Mouse (Mus musculus) T-helper 2 cell (primary cell): ENCODE data around the gene Insl3.
"Not testable (repeated sequence)": the region's sequence is repeated elsewhere in the genome, so short reads cannot be mapped to it uniquely, and the experiment has no call there.

Experiments used
- in situ Hi-C: fragments of 300-600 bp; cut with MboI, MseI; formaldehyde crosslinking; loops from one replicate; pipeline ENCODE4 v1.15.1; 2025; ENCODE audit warnings: high pct_unique_total_duplicates

Gene Insl3

DNA sequence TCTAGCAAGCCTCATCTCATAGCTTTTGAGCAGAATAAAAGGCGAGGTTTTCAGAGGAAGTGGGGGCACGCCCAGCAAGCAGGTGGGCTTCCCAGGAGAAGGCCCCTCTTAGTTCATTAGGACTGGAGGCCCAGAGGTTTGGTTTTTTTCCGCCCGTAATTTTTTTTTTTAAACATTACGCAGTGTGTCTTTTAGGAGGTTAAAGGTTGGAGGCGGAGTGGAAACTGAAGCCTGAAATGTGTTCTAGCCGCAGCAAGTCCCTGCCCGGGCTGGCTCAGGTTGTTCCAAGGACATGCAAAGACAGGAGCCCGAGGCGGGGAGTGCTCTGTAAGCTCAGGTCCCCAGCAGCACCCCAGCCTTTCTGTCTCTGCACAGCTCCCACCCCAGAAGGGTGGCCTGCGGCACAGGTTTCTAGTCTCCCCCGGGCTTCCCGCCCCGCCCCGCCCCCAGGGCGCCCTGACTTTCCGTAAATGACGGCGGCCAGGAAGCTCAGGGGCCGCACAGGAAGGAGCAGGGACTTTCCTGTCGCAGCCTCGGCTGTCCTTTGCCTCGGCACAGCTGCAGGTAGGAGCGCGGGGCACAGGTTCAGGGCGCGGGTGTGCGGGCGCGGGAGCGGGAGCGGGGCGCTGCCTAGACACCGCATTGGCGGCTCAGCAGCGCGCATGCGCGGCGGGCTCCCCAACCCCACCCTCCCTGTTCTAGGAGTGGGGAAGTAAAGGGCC is 12.8 kb upstream of the Insl3 start, which contains the start of gene Jak3:
Gene Jak3, plus strand, starts transcription at position 277 of the 722 bp plus-strand sequence.
- in situ Hi-C loops, result no loop called here

DNA sequence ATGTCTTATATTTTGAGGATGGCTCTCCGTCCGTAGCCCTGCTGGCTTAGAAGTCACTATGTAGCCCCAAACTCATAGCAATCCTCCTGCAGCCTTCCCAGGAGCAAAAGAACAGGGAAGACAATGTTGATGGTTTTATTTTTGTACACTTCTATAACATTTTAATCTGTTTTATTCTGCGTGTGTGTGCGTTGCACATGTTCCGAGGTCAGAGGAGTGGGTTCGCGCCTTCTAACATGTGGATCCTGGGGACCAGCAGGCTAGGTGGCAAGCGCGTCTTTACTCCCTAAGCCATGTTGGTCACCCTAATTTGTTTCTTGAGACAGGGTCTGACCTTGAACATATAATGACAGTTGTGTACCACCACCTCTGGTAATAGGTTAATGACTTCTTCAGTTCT is 12.2 kb upstream of the Insl3 start:
- in situ Hi-C loops, result no loop called here

DNA sequence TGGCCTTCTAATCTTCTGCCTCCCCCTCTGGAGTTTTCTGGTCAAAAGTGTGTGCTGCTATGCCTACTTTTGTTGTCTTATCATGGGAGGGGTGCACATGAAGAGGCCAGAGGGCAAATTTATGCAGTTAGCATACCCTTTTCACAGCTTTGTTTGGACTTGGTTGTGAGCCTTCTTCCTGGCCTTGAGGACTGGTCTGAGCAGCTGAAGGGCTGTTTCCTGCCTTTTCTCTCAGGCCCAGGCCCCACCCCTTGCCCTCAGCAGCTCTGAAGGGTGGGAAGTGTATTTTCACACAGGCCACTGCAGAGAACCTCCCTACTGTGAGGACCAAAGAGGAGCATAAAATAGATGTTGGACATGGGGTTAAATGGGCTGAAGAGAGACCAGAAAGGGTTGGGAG is 11.5 kb upstream of the Insl3 start:
- in situ Hi-C loops, result no loop called here

DNA sequence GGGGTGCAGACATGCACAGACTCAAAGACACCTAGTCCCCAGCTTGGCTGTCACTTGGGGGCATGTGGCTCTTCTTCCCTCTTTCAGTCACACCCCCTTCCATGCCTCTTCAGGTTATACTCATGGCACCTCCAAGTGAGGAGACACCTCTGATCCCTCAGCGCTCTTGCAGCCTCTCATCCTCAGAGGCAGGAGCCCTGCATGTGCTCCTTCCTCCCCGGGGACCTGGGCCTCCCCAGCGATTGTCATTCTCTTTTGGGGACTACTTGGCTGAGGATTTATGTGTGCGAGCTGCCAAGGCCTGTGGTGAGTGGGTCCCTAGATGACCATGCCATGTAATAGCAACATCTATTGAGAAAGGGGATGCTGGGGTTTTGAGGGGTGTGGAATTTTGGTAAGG is 10.8 kb upstream of the Insl3 start:
- in situ Hi-C loops, result no loop called here

DNA sequence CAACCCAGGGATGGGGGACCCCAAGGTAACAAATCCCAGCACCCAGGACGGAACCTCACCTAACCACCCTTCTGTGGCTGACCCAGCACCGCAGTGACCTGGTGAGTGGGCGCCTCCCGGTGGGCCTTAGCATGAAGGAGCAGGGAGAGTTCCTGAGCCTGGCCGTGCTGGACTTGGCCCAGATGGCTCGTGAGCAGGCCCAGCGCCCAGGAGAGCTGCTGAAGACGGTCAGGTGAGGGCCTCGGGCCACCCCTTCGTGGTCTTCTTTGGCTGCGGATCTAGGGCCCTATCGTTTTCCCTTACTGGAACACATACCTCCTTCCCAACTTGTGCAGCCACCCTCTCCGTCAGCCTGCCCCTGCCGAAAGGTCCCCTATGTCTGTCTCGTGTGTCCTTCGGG is 9.9 kb upstream of the Insl3 start:
- in situ Hi-C loops, result no loop called here

DNA sequence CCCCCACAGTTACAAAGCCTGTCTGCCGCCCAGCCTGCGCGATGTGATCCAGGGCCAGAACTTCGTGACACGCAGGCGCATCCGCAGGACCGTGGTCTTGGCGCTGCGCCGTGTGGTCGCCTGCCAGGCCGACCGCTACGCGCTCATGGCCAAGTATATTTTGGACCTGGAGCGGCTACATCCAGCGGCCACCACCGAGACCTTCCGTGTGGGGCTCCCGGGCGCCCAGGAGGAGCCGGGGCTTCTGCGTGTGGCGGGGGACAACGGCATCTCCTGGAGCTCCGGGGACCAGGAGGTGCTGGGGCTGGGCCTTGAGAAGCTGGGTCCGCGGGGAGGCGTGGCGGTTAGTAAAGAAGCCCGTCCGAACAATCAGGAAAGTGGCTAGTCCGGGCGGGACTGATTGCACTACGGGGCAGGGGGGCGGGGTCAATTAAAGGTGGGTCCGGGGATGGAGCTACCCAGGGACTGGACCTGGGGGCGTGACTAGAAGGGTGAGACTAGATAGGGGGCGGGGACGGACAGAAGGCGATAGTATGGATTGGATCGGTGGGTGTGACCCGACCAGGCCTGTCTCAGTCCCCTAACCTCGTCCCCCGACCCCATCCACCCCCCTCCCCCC is 9.4 kb upstream of the Insl3 start:
- in situ Hi-C loops, result no loop called here

DNA sequence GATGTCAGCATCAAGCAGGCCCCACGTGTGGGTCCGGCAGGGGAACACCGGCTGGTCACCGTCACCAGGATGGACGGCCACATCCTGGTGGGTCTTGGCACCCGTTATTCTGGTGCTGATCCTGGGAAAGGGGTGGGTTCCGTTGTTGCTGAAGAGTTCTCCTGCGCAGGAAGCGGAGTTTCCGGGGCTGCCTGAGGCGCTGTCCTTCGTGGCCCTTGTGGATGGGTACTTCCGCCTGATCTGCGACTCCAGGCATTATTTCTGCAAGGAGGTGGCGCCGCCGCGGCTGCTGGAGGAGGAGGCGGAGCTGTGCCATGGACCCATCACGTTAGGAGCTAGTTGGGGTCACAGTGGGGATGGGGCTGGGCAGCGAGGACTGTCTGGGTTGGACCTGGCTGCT is 8.5 kb upstream of the Insl3 start:
- in situ Hi-C loops, result no loop called here

DNA sequence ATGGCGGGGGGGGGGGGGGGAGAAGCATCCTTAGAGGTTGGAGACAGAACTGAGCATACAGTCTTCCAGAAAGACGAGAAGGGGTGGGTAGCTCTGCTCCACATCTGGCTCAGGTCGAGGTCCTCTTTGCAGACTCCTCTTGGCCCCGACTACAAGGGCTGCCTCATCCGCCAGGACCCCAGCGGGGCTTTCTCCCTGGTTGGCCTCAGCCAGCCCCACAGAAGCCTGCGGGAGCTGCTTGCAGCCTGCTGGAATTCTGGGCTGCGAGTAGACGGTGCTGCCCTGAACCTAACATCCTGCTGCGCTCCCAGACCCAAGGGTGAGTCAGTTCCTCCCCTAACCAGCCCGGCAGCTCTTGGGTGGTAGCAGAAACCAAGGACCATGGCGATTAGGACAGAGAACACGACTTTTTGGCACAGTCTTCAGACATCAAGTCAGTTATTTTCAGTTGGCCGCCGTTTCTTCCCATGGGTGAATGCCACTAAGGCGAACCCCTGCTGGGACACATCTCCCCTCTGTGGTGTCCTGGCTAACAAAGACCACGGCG is 7.6 kb upstream of the Insl3 start:
- in situ Hi-C loops, result no loop called here

DNA sequence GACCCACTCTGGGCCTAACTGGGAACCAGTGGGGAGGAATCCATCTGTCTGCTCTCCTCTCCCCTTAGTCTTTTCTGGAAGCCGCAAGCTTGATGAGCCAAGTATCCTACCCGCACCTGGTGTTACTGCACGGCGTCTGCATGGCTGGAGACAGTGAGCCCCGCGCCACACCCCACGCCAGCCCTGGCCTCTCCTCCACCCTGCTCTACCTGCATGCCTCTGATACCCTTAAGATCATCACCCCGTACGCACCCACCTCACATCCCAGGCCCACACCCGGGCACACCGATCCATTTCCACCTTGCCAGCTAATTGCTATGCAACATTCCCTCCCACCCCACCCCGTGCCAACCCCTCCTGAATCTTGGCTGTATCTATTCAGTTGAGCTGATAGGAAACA is 6.2 kb upstream of the Insl3 start:
- in situ Hi-C loops, result no loop called here

DNA sequence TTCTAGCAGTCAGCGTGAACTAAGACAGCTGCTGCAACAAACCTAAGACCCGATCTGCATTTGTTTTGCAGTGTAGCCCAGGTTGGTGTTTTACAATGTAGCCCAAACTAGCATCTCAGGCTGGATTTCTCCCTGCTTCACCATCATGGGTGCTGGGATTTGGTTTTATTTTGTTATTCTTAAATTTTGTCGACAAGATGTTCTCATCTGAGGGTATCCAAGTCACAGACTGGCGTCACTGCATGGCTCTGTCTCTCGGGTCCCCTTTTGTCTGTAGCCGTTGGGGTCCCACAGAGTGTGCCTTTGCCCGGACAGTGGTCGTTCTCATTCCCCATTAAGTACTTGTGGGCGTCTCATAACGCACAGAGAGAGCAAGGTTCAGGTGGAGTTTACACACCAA is 4.3 kb upstream of the Insl3 start:
- in situ Hi-C loops, result no loop called here

DNA sequence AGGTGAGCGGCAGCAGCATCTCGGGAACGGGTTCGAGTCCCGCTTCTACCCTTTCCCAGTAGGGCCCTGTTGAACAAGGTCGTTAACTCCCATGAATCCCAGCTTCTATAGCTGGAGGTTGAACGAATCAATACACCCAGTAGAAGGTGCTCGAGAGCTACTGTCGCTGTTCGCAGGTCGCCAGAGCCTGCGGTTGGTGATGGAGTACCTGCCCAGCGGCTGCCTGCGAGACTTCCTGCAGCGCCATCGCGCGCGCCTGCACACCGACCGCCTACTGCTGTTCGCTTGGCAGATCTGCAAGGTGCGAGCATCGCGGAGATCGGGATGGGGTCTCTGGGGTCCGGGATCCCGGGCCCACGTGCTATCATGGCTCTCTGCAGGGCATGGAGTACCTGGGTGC is 3.4 kb upstream of the Insl3 start:
- in situ Hi-C loops, result no loop called here

DNA sequence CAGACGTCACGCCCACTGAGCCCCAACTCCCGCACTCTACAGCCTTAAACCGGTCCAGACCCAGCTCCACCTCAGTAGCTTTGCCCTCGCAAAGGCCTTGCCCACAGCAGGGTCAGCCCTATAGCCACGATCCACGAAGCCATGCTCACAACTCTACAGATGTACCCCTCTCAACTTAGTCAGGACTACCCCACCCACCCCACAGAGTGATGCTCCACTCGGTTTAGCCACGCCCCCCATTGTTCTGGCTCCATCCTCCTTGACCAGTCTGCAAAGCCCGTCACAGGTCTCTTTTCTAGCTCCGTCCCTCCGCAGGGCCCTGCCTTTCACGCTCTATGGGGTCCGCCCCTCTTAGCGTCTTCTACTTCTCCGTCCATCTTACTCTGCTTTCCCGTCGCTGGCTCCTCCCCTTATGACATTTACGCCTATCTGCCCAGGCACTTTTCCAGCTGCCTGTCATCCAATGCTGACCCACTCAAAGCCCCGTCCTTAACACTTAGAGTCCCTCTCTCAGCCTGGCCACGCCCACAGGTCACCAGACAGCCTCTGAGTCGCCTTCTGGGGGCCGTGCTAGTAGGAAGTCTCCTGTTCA is 2.8 kb upstream of the Insl3 start:
- in situ Hi-C loops, result no loop called here

DNA sequence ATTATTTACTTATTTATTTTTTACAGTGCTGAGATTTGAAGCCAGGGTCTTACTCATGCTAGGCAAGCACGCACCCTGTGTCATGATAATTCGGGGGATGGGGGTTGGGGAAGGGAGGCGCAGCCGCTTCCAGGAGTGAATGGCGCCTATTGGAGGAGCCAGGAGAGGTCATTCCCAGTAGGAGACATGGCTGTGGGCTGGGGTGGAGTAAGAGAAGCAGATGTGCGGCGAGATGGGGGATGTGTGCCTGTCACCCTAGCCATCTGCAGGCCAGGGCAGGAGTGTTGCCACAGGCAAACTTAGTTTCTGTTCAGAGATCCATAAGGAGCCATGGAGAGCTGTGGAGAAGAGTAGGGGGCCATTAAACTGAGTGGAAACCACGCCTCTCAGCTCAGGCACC is 1.4 kb upstream of the Insl3 start:
- in situ Hi-C loops, result no loop called here

DNA sequence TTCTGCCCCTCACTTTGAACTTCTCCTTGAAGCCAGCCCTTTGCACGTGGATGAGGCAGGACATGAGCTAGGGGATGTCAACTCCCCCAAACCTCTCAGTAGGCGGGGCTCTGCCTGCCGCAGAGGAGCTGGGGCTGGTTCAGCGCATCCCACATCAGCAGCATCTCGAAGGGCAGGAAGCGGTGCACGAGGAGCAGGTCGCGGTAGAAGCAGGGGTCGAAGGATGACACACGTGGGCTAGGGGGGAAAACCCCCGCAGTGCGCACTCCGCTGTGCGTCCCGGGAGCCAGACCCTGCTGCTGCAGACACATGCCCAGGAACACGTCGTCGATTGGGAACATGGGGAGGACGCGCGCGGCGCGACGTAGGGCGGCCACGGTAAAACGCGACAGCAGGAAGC is 3.5 kb downstream of the Insl3 start:
- in situ Hi-C loops, result no loop called here

DNA sequence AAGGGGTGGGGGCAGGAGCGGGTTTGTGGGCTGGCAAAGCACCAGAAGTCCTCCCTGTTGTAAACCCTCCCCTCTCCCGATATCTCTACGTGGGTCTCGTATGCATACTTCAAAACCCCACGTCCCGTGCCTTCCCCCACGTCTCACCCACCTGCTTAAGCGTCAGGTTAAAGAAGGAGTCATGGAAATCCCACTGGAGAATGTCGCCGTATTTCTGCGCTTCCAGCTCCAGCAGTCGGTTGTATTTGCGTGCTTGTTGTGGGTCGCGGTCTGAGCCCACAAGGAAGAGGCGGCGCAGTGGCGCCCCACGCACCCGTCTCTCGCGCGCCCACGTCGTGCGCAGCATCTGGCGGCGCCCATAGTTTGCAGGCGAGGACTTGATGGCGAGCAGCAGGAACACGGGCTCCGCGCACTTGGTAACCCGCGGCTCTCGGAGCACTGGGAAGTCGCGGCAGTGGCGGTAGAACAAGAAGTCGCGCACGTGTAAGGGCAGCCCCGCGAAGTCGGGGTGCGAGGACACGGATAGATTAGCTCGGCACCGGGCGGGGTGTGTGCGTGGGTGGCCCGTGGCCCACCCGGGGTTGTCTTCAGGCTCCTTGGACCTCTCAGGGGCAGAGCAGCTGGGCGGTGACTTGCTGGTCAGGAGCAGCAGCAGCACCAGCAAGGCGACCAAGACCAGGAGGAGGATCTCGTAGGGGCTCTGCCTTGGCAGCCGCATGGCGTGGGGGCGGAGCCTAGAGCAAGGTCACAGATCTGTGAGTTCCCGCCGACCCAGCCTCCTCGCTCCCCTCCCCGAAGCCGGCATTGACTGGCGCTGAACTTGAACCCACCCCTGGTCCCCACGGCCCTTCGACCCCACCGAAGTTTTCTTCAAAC is 4.4 kb downstream of the Insl3 start:
- in situ Hi-C loops, result no loop called here

DNA sequence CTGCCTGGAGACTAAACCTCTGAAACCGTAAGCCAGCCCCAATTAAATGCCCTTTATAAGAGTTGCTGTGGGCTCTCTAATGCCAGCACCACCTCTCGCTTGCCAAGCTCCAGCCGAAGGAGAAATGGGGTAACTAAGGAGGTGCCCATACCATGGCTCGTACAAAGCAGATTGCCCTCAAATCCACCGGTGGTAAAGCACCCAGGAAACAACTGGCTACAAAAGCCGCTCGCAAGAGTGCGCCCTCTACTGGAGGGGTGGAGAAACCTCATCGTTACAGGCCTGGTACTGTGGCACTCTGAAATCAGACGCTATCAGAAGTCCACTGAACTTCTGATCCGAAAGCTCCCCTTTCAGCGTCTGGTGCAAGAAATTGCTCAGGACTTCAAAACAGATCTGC is 6.4 kb downstream of the Insl3 start:
- in situ Hi-C loops, result not testable (repeated sequence)

DNA sequence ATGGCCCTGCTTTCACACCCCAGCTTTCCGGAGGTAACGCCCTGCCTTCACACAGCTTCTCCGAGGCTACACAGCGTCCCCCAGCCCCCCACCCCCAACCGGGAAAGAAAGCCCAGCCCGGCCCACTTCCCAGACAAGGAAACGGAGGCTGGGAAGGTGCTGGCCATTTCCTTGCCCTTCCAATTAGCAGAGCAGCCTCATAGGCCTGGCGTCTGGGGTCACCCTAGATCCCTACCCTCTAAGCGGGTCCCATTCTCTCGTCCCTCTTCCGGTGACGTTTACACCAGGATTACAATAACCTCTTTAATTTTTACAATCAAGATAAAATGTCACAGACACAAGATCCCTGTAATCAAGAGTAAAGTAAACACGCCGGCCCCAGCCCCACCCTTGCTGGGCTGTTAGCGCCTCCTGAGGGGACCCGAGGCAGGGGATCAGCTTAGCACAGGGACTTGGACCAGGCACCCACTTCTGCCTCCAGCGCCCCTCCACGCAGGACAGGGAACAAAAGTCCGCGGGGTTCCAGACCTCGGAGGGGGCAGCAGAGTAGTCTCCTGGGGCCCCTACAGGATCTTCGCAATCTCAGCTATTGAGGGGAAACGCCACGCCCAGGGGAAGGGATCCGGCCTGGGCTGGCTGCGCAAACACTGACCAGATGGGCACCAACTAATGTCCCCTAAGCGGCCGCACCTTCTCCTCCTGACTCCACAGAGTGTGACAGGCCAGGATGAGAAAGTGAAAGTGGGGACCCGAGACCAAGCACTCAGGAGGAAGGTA is 11.7 kb downstream of the Insl3 start:
- in situ Hi-C loops, result no loop called here

DNA sequence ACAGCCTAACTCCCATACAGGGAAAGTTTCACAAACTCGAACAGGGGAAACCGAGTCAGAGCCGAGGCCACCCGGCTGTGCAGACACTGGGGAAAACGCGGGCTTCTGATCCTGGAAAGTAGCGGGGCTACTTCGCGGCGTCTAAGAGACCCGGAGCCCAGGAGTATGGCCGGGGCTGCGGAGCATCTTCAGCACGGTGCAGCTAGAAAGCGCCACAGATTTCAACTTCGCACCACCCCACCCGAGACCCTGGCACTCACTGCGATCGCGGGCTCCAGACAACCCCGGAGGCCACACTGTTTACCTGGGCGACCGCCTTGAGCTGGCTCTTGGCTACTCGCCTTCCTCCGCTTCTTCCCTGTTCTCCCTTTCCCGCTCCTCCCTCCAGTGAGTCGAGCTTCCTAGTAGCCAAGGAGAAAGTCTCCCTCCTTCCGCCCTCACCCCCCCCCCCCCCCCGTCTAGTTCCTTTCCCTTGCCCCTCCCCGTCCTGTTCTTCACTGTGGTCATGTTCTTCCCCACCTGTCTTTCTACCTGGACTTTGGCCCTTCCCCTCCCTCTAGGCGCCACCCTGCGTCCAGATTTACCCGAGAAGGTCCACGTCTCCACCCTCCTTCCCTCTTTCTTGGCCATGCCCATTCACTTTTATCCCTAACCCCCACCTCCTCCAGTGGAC is 12.5 kb downstream of the Insl3 start, which contains the start of gene B3gnt3:
Gene B3gnt3, minus strand, starts transcription at position 376 of the 673 bp plus-strand sequence.
- in situ Hi-C loops, result no loop called here

DNA sequence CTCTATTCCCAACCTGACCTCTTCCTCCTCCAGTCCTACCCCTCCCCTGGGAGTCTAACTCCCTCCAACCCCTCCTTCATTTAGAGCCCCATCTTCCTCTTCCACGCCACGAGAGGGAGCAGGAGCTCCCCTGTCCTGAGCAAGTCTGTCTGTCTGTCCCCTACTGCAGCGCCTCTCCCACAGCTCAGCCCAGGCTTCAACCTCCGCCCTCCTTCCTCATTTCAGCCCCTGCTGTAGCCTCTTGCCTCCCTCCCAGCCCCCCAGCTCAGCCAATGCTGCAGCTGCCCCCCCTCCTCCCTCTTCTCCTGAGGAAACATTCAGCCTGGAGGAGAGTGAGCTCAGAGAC is 13.0 kb downstream of the Insl3 start:
- in situ Hi-C loops, result no loop called here

DNA sequence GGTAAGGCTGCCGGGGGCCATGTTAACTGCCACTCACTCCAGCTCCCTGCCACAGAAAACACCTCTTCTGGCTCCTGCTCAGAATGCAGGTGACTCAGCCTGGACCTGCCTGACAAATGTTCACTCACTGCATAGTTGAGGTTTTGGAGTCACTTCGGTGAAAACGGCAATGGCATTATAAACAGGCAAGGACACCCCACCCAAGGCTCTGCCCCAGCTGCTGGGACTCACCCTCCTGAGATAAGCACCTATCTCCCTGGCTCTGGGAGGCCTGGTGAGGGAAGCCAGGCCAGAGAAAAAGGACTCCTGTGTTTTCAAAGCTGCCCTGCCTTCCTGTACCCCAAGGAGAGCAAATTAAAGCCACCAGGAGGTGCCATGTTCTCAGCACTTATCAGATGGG is 13.9 kb downstream of the Insl3 start:
- in situ Hi-C loops, result no loop called here

DNA sequence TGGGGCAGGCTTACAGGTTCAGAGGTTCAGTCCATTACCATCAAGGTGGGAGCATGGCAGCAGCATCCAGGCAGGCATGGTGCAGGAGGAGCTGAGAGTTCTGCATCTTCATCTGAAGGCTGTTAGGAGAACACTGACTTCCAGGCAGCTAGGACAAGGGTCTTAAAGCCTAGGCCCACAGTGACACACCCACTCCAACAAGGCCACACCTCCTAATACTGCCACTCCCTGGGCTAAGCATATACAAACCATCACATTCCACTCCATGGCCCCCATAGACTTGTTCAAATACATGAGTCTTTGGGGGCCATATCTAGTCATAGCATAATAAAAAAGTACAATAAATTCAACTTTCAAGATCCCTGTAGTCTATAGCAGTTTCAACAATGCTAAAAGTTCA is 14.4 kb downstream of the Insl3 start:
- in situ Hi-C loops, result not testable (repeated sequence)
